Mouse (Mus musculus) kidney, adult 2 months (tissue): Measurements from ENCODE around the gene Arhgef17. TPM values are rescaled to one million over a fixed set of nuclear protein-coding genes. Genes with fewer than 3 reads are reported as not detected.

Source experiments
- DNase-seq: peaks from one replicate; pipeline ENCODE4 v3.0.0; 2021
- H3K27ac ChIP-seq: fragments of 200-500 bp; 2 replicates; pipeline ENCODE4 v1.5.1; 2012; ENCODE audit warnings: low read depth, low read length, control low read depth, inconsistent platforms; ENCODE audit not compliant: insufficient read depth
- H3K27me3 ChIP-seq: fragments of 200-500 bp; replicated peaks from 2 replicates; pipeline ENCODE4 v1.6.1; 2012; ENCODE audit warnings: mild to moderate bottlenecking, moderate library complexity, low read length, inconsistent platforms; ENCODE audit not compliant: control insufficient read depth, insufficient read depth
- H3K36me3 ChIP-seq: fragments of 200-500 bp; 2 replicates; pipeline ENCODE4 v1.6.1; 2012; ENCODE audit warnings: mild to moderate bottlenecking, moderate library complexity, low read length, inconsistent platforms; ENCODE audit not compliant: control insufficient read depth, insufficient read depth
- H3K4me1 ChIP-seq: fragments of 200-500 bp; 2 replicates; pipeline ENCODE4 v1.6.1; 2011; ENCODE audit warnings: low read length; ENCODE audit not compliant: control insufficient read depth, insufficient read depth
- H3K4me3 ChIP-seq: fragments of 200-500 bp; 2 replicates; pipeline ENCODE4 v1.5.1; 2011; ENCODE audit warnings: mild to moderate bottlenecking, low read depth, low read length, control low read depth; ENCODE audit not compliant: insufficient read depth
- CTCF ChIP-seq: fragments of 200-500 bp; conservative IDR thresholded peaks from 2 replicates; pipeline ENCODE4 v1.5.1; 2011; ENCODE audit warnings: low read depth, mild to moderate bottlenecking, control low read depth, low read length, moderate library complexity, mixed read lengths; ENCODE audit not compliant: insufficient read depth, insufficient read length
- POLR2A ChIP-seq: fragments of 200-500 bp; IDR thresholded peaks from one replicate; pipeline ENCODE4 v1.6.1; 2011; ENCODE audit warnings: low read depth, low read length, control low read depth
- WGBS: fragments of 180-500 bp; shearing (Covaris S2); methylation state at CpG from one replicate; pipeline ENCODE4 v1.1.7; 2018; 5-methylcytosine and 5-hydroxymethylcytosine counted together
- polyA plus RNA-seq: library from polyadenylated mRNA; depleted of rRNA; stranded (reverse); fragments of >200 nt; gene quantifications from 2 replicates; pipeline ENCODE4 v1.2.3, GENCODE M21; 2012

Arhgef17 gene
- polyA plus RNA-seq, 1 experiment: 25.4 TPM

- H3K4me1 ChIP-seq: no peaks in the 10 kb centered on the region
- DNase-seq: peak; percentile 51
- H3K27me3 ChIP-seq: no peaks in the 10 kb centered on the region; the same call in 1 of the 2 replicates
- TF ChIP-seq CTCF (no peak), POLR2A (no peak)
- no peaks in the 10 kb centered on the region for H3K36me3 ChIP-seq
- no peak overlapping the region for H3K27ac ChIP-seq
- no peak overlapping the region for H3K4me3 ChIP-seq
- WGBS: 74% methylated on average over 9 of the region's 9 CpGs
Observed at GRCm38 (mm10) chr7:100967850-100968249, 35.9 kb upstream of the Arhgef17 start.

GRCm38 (mm10) chr7:100966014-100966413, 34.1 kb upstream of the Arhgef17 start:
- no peaks in the 10 kb centered on the region; the same call in 1 of the 2 replicates for H3K27me3 ChIP-seq
- H3K4me1 ChIP-seq: no peaks in the 10 kb centered on the region
- TF ChIP-seq CTCF: no peak
- TF ChIP-seq POLR2A: no peak
- no peaks in the 10 kb centered on the region for H3K36me3 ChIP-seq
- 90% methylated on average over 7 of the region's 7 CpGs for WGBS
- H3K4me3 ChIP-seq: no peak overlapping the region
- DNase-seq: no peak
- no peak overlapping the region for H3K27ac ChIP-seq

- Histone ChIP-seq H3K27ac (no peak overlapping the region), H3K36me3 (no peaks in the 10 kb centered on the region), H3K4me1 (no peaks in the 10 kb centered on the region), H3K27me3 (no peaks in the 10 kb centered on the region), H3K4me3 (no peak overlapping the region)
- 25% methylated on average over 4 of the region's 4 CpGs for WGBS
- TF ChIP-seq CTCF (peak; percentile 80), POLR2A (no peak)
- DNase-seq: peak; percentile 39
Observed at GRCm38 (mm10) chr7:100965079-100965478, 33.2 kb upstream of the Arhgef17 start.

GRCm38 (mm10) chr7:100964242-100964641, 32.3 kb upstream of the Arhgef17 start:
- 0 out of 2 replicates have a peak overlapping the region, but pooled peaks have one; percentile 1 for H3K4me3 ChIP-seq
- H3K36me3 ChIP-seq: no peaks in the 10 kb centered on the region
- H3K4me1 ChIP-seq: no peaks in the 10 kb centered on the region
- H3K27me3 ChIP-seq: no peaks in the 10 kb centered on the region
- 93% methylated on average over 6 of the region's 6 CpGs for WGBS
- H3K27ac ChIP-seq: no peak overlapping the region
- peak; percentile 24 for DNase-seq
- TF ChIP-seq CTCF: no peak
- TF ChIP-seq POLR2A: no peak

GRCm38 (mm10) chr7:100963381-100963780, 31.5 kb upstream of the Arhgef17 start:
- DNase-seq: no peak
- 77% methylated on average over 8 of the region's 8 CpGs for WGBS
- Histone ChIP-seq H3K27me3 (no peaks in the 10 kb centered on the region), H3K4me3 (0 out of 2 replicates have a peak overlapping the region, but pooled peaks have one; percentile 4), H3K27ac (no peak overlapping the region), H3K4me1 (no peaks in the 10 kb centered on the region), H3K36me3 (no peaks in the 10 kb centered on the region)
- no peak for TF ChIP-seq CTCF
- no peak for TF ChIP-seq POLR2A

GRCm38 (mm10) chr7:100961146-100961545, 29.2 kb upstream of the Arhgef17 start:
- 82% methylated on average over 7 of the region's 7 CpGs for WGBS
- H3K27ac ChIP-seq: no peak overlapping the region
- no peak overlapping the region for H3K4me3 ChIP-seq
- DNase-seq: peak; percentile 25
- H3K4me1 ChIP-seq: no peaks in the 10 kb centered on the region
- H3K36me3 ChIP-seq: no peaks in the 10 kb centered on the region
- TF ChIP-seq POLR2A (no peak), CTCF (no peak)
- no peaks in the 10 kb centered on the region for H3K27me3 ChIP-seq

GRCm38 (mm10) chr7:100960462-100960861, 28.6 kb upstream of the Arhgef17 start:
- DNase-seq: no peak
- no peak overlapping the region for H3K27ac ChIP-seq
- no peaks in the 10 kb centered on the region for H3K4me1 ChIP-seq
- no peak overlapping the region for H3K4me3 ChIP-seq
- H3K36me3 ChIP-seq: no peaks in the 10 kb centered on the region
- no peaks in the 10 kb centered on the region for H3K27me3 ChIP-seq
- 93% methylated on average over 2 of the region's 2 CpGs for WGBS
- no peak for TF ChIP-seq CTCF
- no peak for TF ChIP-seq POLR2A
